In the genomic region with DNA sequence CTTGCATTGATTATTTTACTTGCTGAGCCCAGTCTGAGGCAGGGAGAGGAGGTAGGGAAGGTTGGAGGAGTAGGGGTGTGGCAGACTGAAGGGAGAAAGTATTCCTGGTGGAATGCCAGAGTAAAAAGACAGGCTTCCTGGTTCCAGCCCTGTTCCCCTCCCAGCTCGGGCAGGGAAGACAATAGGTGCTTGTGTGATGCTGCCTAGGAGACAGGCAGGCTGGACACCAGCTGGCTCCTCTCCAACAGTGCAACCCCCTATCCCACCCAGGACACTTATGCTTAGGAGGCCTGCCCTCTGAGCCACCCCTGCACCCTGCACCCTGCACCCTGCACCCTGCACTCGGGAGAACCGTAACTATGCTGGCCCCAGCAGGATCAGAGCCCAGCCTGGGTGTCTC, we compare ENCODE assay signal across 9 mouse cellular contexts. TPM values are rescaled to one million over a fixed set of nuclear protein-coding genes. Genes with fewer than 3 reads are reported as not detected.
A peak's percentile ranks its signal among the peaks of the same experiment; 100 is the strongest.
DNase-seq lines count a peak whose midpoint lies in the region; ATAC-seq and TF ChIP-seq lines count a peak whose summit lies in the region.
"Had no signal": no experiment of that assay in that cellular context is flagged by ENCODE, and none has a peak within 500 bp of the region (broad histone marks: within the 10 kb centered on the region; RNA-seq: fewer than 3 reads in every experiment).

No protein-coding gene starts in this region.

- H3K4me1 ChIP-seq in liver, embryonic 12.5 days = 0 out of 2 replicates have a peak, but pooled peaks cover 4% of the 10 kb centered on the region
- H3K4me1 ChIP-seq in liver, postnatal 0 days (ENCODE audit: insufficient read depth) = no peaks in the 10 kb centered on the region
- 0 out of 2 replicates have a peak, but pooled peaks cover 3% of the 10 kb centered on the region for H3K4me1 ChIP-seq in embryonic facial prominence, embryonic 14.5 days (ENCODE audit: control insufficient read depth, insufficient read depth, low read length)
- peaks cover 14% of the 10 kb centered on the region for H3K4me1 ChIP-seq in intestine, embryonic 16.5 days (ENCODE audit: control insufficient read depth, insufficient read depth, low read length)
- peaks cover 8% of the 10 kb centered on the region; the same call in 1 of the 2 replicates for H3K4me1 ChIP-seq in stomach, embryonic 14.5 days (ENCODE audit: control insufficient read depth, insufficient read depth, low read length)

- peaks cover 65% of the 10 kb centered on the region for H3K27me3 ChIP-seq in liver, embryonic 12.5 days (replicated peaks)
- 0 out of 2 replicates have a peak, but pooled peaks cover 3% of the 10 kb centered on the region for H3K27me3 ChIP-seq in liver, postnatal 0 days (ENCODE audit: insufficient read depth, low read length)
- peaks cover 9% of the 10 kb centered on the region for H3K27me3 ChIP-seq in embryonic facial prominence, embryonic 14.5 days (replicated peaks; ENCODE audit: control insufficient read depth, insufficient read depth, low read length)
- peaks cover 3% of the 10 kb centered on the region; the same call in 1 of the 2 replicates for H3K27me3 ChIP-seq in intestine, embryonic 16.5 days (replicated peaks; ENCODE audit: control insufficient read depth, insufficient read depth, low read length)
- no peaks in the 10 kb centered on the region for H3K27me3 ChIP-seq in stomach, embryonic 14.5 days (ENCODE audit: control insufficient read depth, insufficient read depth, low read length)

- no peak overlapping the region for H3K9ac ChIP-seq in liver, embryonic 12.5 days
- H3K9ac ChIP-seq in liver, postnatal 0 days (replicated peaks) = no peak overlapping the region
- no peak overlapping the region for H3K9ac ChIP-seq in embryonic facial prominence, embryonic 14.5 days (ENCODE audit: low read depth, low read length)
- 0 out of 2 replicates have a peak overlapping the region, but pooled peaks have one; percentile 3 for H3K9ac ChIP-seq in intestine, embryonic 16.5 days (ENCODE audit: low read depth, low read length)
- no peak overlapping the region for H3K9ac ChIP-seq in stomach, embryonic 14.5 days (replicated peaks; ENCODE audit: low read depth, low read length)

- no peak for DNase-seq in liver, postnatal 0 days
- peak; percentile 61 for DNase-seq in embryonic facial prominence, embryonic 14.5 days (ENCODE audit: low spot score)
- DNase-seq in urinary bladder, adult 2 months (ENCODE audit: low spot score) = no peak
- no peak for DNase-seq in left cerebral cortex, postnatal 4 days

- 48% methylated on average over 3 of the region's 3 CpGs for WGBS in liver, embryonic 12.5 days (ENCODE audit: insufficient replicate concordance)
- WGBS in liver, postnatal 0 days (ENCODE audit: insufficient replicate concordance) = 50% methylated on average over 3 of the region's 3 CpGs
- 53% methylated on average over 2 of the region's 3 CpGs for WGBS in embryonic facial prominence, embryonic 14.5 days
- 40% methylated on average over 3 of the region's 3 CpGs for WGBS in intestine, embryonic 16.5 days
- 35% methylated on average over 3 of the region's 3 CpGs for WGBS in stomach, embryonic 14.5 days

- ATAC-seq in liver, embryonic 12.5 days = 0 out of 2 replicates have a peak, but pooled peaks have one; percentile 25
- no peak for ATAC-seq in liver, postnatal 0 days
- peak; percentile 38 for ATAC-seq in embryonic facial prominence, embryonic 14.5 days (ENCODE audit: low read depth)
- peak; percentile 68 for ATAC-seq in intestine, embryonic 16.5 days
- peak; percentile 38; the same call in 1 of the 2 replicates for ATAC-seq in stomach, embryonic 14.5 days (ENCODE audit: insufficient number of reproducible peaks, insufficient read depth, low FRiP score, low read depth)
- ATAC-seq in megakaryocyte-erythroid progenitor cell, adult 5-6 weeks (replicated peaks; ENCODE audit: low FRiP score, low TSS enrichment, poor library complexity, severe bottlenecking) = no peak

- no peak overlapping the region for H3K27ac ChIP-seq in liver, embryonic 12.5 days
- no peak overlapping the region for H3K27ac ChIP-seq in liver, postnatal 0 days (ENCODE audit: low read depth)
- H3K27ac ChIP-seq in embryonic facial prominence, embryonic 14.5 days (replicated peaks; ENCODE audit: low read depth, low read length) = no peak overlapping the region
- H3K27ac ChIP-seq in intestine, embryonic 16.5 days (ENCODE audit: low read length) = peak overlapping the region; percentile 53; the same call in 1 of the 2 replicates
- H3K27ac ChIP-seq in stomach, embryonic 14.5 days (ENCODE audit: low read length) = peak overlapping the region; percentile 48; the same call in 1 of the 2 replicates

- TF ChIP-seq EP300 in liver, postnatal 0 days (IDR thresholded peaks at IDR 0.05; ENCODE audit: low read depth) = no peak

- H3K4me3 ChIP-seq in liver, embryonic 12.5 days = no peak overlapping the region
- no peak overlapping the region for H3K4me3 ChIP-seq in liver, postnatal 0 days (ENCODE audit: low read depth, low read length)
- H3K4me3 ChIP-seq in embryonic facial prominence, embryonic 14.5 days (ENCODE audit: low read depth, low read length) = no peak overlapping the region
- no peak overlapping the region for H3K4me3 ChIP-seq in intestine, embryonic 16.5 days (ENCODE audit: low read length)
- no peak overlapping the region for H3K4me3 ChIP-seq in stomach, embryonic 14.5 days (ENCODE audit: low read depth, low read length)

- H3K9me3 ChIP-seq in liver, embryonic 12.5 days (replicated peaks) = no peaks in the 10 kb centered on the region
- no peaks in the 10 kb centered on the region for H3K9me3 ChIP-seq in liver, postnatal 0 days (ENCODE audit: low read length)
- H3K9me3 ChIP-seq in embryonic facial prominence, embryonic 14.5 days (ENCODE audit: control insufficient read depth, low read length) = no peaks in the 10 kb centered on the region
- no peaks in the 10 kb centered on the region for H3K9me3 ChIP-seq in intestine, embryonic 16.5 days (ENCODE audit: control insufficient read depth, low read length)
- no peaks in the 10 kb centered on the region for H3K9me3 ChIP-seq in stomach, embryonic 14.5 days (ENCODE audit: control insufficient read depth, low read depth, low read length)

- H3K4me2 ChIP-seq in liver, embryonic 12.5 days = no peak overlapping the region
- no peak overlapping the region for H3K4me2 ChIP-seq in liver, postnatal 0 days (ENCODE audit: low read depth, low read length)
- no peak overlapping the region for H3K4me2 ChIP-seq in embryonic facial prominence, embryonic 14.5 days (ENCODE audit: low read depth, low read length)
- no peak overlapping the region for H3K4me2 ChIP-seq in intestine, embryonic 16.5 days (ENCODE audit: low read depth, low read length)
- H3K4me2 ChIP-seq in stomach, embryonic 14.5 days (replicated peaks; ENCODE audit: low read depth, low read length) = no peak overlapping the region

- intact Hi-C loops in left cerebral cortex, postnatal 4 days (cut with DNase I) = loop anchor here (5.0 to 10.0 kb wide), 2 partner anchors 113 to 154 kb away; no protein-coding TSS in a partner anchor

- TF ChIP-seq CTCF in liver, postnatal 0 days (IDR thresholded peaks at IDR 0.05; ENCODE audit: low read depth) = no peak

- H3K36me3 ChIP-seq in liver, embryonic 12.5 days = no peaks in the 10 kb centered on the region
- H3K36me3 ChIP-seq in liver, postnatal 0 days (replicated peaks; ENCODE audit: insufficient read depth, low read length) = no peaks in the 10 kb centered on the region
- H3K36me3 ChIP-seq in embryonic facial prominence, embryonic 14.5 days (ENCODE audit: control insufficient read depth, insufficient read depth, low read length) = no peaks in the 10 kb centered on the region
- no peaks in the 10 kb centered on the region for H3K36me3 ChIP-seq in intestine, embryonic 16.5 days (ENCODE audit: control insufficient read depth, insufficient read depth, low read length)
- no peaks in the 10 kb centered on the region for H3K36me3 ChIP-seq in stomach, embryonic 14.5 days (ENCODE audit: control insufficient read depth, insufficient read depth, low read length)

RNA-seq across cellular contexts. Expression of gene Hid1, which starts 8.3 kb away (rescaled TPM):
- 1.8 TPM in 2 replicates for polyA plus RNA-seq in liver, embryonic 12.5 days (2016; fragmentation: Nextera tagmentation; extraction: Ambion mirVana)
- polyA plus RNA-seq in liver, postnatal 0 days (2015; fragmentation: Nextera tagmentation; extraction: Ambion mirVana) = 1.1 and 1.2 TPM in 2 replicates
- polyA plus RNA-seq in embryonic facial prominence, embryonic 14.5 days (2014; fragmentation: Nextera tagmentation; extraction: Ambion mirVana) = 10.3 and 10.5 TPM in 2 replicates
- polyA plus RNA-seq in intestine, embryonic 16.5 days (2015; fragmentation: Nextera tagmentation; extraction: Ambion mirVana) = 20.5 and 22.0 TPM in 2 replicates
- polyA plus RNA-seq in stomach, embryonic 14.5 days (2014; fragmentation: Nextera tagmentation; extraction: Ambion mirVana) = 21.0 and 24.4 TPM in 2 replicates
- polyA plus RNA-seq in urinary bladder, adult 2 months (2012; rRNA removed) = 28.4 and 30.5 TPM in 2 replicates
- 0.17 TPM in 1 of 2 replicates, not detected in the other for total RNA-seq in megakaryocyte-erythroid progenitor cell, adult 5-6 weeks (2014; fragmentation: Nextera tagmentation)
- not detected in 2 replicates for total RNA-seq in megakaryocyte-erythroid progenitor cell, adult 5-6 weeks (2017)
- total RNA-seq in left cerebral cortex, postnatal 4 days (2021) = 10 to 100 TPM; 72.7 to 80.6 TPM

RNA-seq across cellular contexts. Expression of gene Cdr2l, which starts 22.4 kb away (rescaled TPM):
- polyA plus RNA-seq in liver, embryonic 12.5 days (2016; fragmentation: Nextera tagmentation; extraction: Ambion mirVana) = 4.2 TPM in 2 replicates
- polyA plus RNA-seq in liver, postnatal 0 days (2015; fragmentation: Nextera tagmentation; extraction: Ambion mirVana) = 1.3 and 1.5 TPM in 2 replicates
- polyA plus RNA-seq in embryonic facial prominence, embryonic 14.5 days (2014; fragmentation: Nextera tagmentation; extraction: Ambion mirVana) = 11.7 and 12.3 TPM in 2 replicates
- polyA plus RNA-seq in intestine, embryonic 16.5 days (2015; fragmentation: Nextera tagmentation; extraction: Ambion mirVana) = 4.6 and 5.1 TPM in 2 replicates
- polyA plus RNA-seq in stomach, embryonic 14.5 days (2014; fragmentation: Nextera tagmentation; extraction: Ambion mirVana) = 12.6 and 13.0 TPM in 2 replicates
- 10.8 and 11.9 TPM in 2 replicates for polyA plus RNA-seq in urinary bladder, adult 2 months (2012; rRNA removed)
- not detected in 2 replicates for total RNA-seq in megakaryocyte-erythroid progenitor cell, adult 5-6 weeks (2014; fragmentation: Nextera tagmentation)
- total RNA-seq in megakaryocyte-erythroid progenitor cell, adult 5-6 weeks (2017) = 0.38 TPM in 1 of 2 replicates, not detected in the other
- 10 to 100 TPM; 31.4 to 33.1 TPM for total RNA-seq in left cerebral cortex, postnatal 4 days (2021)

RNA-seq across cellular contexts. Expression of gene Otop3, which starts 24.8 kb away (rescaled TPM):
- polyA plus RNA-seq in liver, embryonic 12.5 days (2016; fragmentation: Nextera tagmentation; extraction: Ambion mirVana) = not detected in 2 replicates
- not detected in 2 replicates for polyA plus RNA-seq in liver, postnatal 0 days (2015; fragmentation: Nextera tagmentation; extraction: Ambion mirVana)
- polyA plus RNA-seq in embryonic facial prominence, embryonic 14.5 days (2014; fragmentation: Nextera tagmentation; extraction: Ambion mirVana) = 0.21 TPM in 1 of 2 replicates, not detected in the other
- 1.5 and 2.1 TPM in 2 replicates for polyA plus RNA-seq in intestine, embryonic 16.5 days (2015; fragmentation: Nextera tagmentation; extraction: Ambion mirVana)
- 1.0 and 1.2 TPM in 2 replicates for polyA plus RNA-seq in stomach, embryonic 14.5 days (2014; fragmentation: Nextera tagmentation; extraction: Ambion mirVana)
- polyA plus RNA-seq in urinary bladder, adult 2 months (2012; rRNA removed) = not detected in 2 replicates
- not detected in 2 replicates for total RNA-seq in megakaryocyte-erythroid progenitor cell, adult 5-6 weeks (2014; fragmentation: Nextera tagmentation)
- not detected in 2 replicates for total RNA-seq in megakaryocyte-erythroid progenitor cell, adult 5-6 weeks (2017)
- under 1 TPM in 1 of 2 experiments, not detected in 1; 0.42 TPM for total RNA-seq in left cerebral cortex, postnatal 4 days (2021)
- total RNA-seq: MEL had no signal

RNA-seq across cellular contexts. Expression of gene Ush1g, which starts 37.5 kb away (rescaled TPM):
- 0.25 and 0.32 TPM in 2 replicates for polyA plus RNA-seq in liver, embryonic 12.5 days (2016; fragmentation: Nextera tagmentation; extraction: Ambion mirVana)
- 0.29 and 0.46 TPM in 2 replicates for polyA plus RNA-seq in liver, postnatal 0 days (2015; fragmentation: Nextera tagmentation; extraction: Ambion mirVana)
- polyA plus RNA-seq in embryonic facial prominence, embryonic 14.5 days (2014; fragmentation: Nextera tagmentation; extraction: Ambion mirVana) = not detected in 2 replicates
- polyA plus RNA-seq in intestine, embryonic 16.5 days (2015; fragmentation: Nextera tagmentation; extraction: Ambion mirVana) = 0.06 and 0.11 TPM in 2 replicates
- 0.10 TPM in 1 of 2 replicates, not detected in the other for polyA plus RNA-seq in stomach, embryonic 14.5 days (2014; fragmentation: Nextera tagmentation; extraction: Ambion mirVana)
- polyA plus RNA-seq in urinary bladder, adult 2 months (2012; rRNA removed) = not detected in 2 replicates
- not detected in 2 replicates for total RNA-seq in megakaryocyte-erythroid progenitor cell, adult 5-6 weeks (2014; fragmentation: Nextera tagmentation)
- not detected in 2 replicates for total RNA-seq in megakaryocyte-erythroid progenitor cell, adult 5-6 weeks (2017)
- total RNA-seq in left cerebral cortex, postnatal 4 days (2021) = under 1 TPM in 1 of 2 experiments, not detected in 1; 0.24 TPM
- total RNA-seq: MEL had no signal

RNA-seq across cellular contexts. Expression of gene Mrpl58, which starts 44.3 kb away (rescaled TPM):
- 116 and 120 TPM in 2 replicates for polyA plus RNA-seq in liver, embryonic 12.5 days (2016; fragmentation: Nextera tagmentation; extraction: Ambion mirVana)
- polyA plus RNA-seq in liver, postnatal 0 days (2015; fragmentation: Nextera tagmentation; extraction: Ambion mirVana) = 88.0 and 91.6 TPM in 2 replicates
- polyA plus RNA-seq in embryonic facial prominence, embryonic 14.5 days (2014; fragmentation: Nextera tagmentation; extraction: Ambion mirVana) = 175 and 185 TPM in 2 replicates
- polyA plus RNA-seq in intestine, embryonic 16.5 days (2015; fragmentation: Nextera tagmentation; extraction: Ambion mirVana) = 180 and 194 TPM in 2 replicates
- 206 and 208 TPM in 2 replicates for polyA plus RNA-seq in stomach, embryonic 14.5 days (2014; fragmentation: Nextera tagmentation; extraction: Ambion mirVana)
- 89.3 and 89.6 TPM in 2 replicates for polyA plus RNA-seq in urinary bladder, adult 2 months (2012; rRNA removed)
- 81.8 and 92.4 TPM in 2 replicates for total RNA-seq in megakaryocyte-erythroid progenitor cell, adult 5-6 weeks (2014; fragmentation: Nextera tagmentation)
- 56.9 and 64.4 TPM in 2 replicates for total RNA-seq in megakaryocyte-erythroid progenitor cell, adult 5-6 weeks (2017)
- 100 to 1,000 TPM in 1 of 2 experiments, 10 to 100 TPM in 1; 97.9 to 109 TPM for total RNA-seq in left cerebral cortex, postnatal 4 days (2021)

Comparison
In these comparisons a context has a peak if more than half of its experiments do, and no peak if none do; other contexts are left out.
1. ATAC-seq: peak in liver, embryonic 12.5 days (single experiment), embryonic facial prominence, embryonic 14.5 days (single experiment), intestine, embryonic 16.5 days (single experiment) and stomach, embryonic 14.5 days (single experiment); none in liver, postnatal 0 days (single experiment) and megakaryocyte-erythroid progenitor cell, adult 5-6 weeks (single experiment).
2. H3K27ac ChIP-seq: peak in intestine, embryonic 16.5 days (single experiment) and stomach, embryonic 14.5 days (single experiment); none in liver, embryonic 12.5 days (single experiment), liver, postnatal 0 days (single experiment) and embryonic facial prominence, embryonic 14.5 days (single experiment).